Mouse (Mus musculus) midbrain, embryonic 10.5 days (tissue): ENCODE data around the gene Vmn2r65. TPM values are rescaled to one million over a fixed set of nuclear protein-coding genes. Genes with fewer than 3 reads are reported as not detected.

Experiments used
- DNase-seq: peaks from one replicate; pipeline ENCODE4 v3.0.0-alpha.2; 2017; ENCODE audit warnings: low spot score
- H3K27ac ChIP-seq: fragments of 300-500 bp; sonication (generic); replicated peaks from 2 replicates; pipeline ENCODE4 v1.5.1; 2016; ENCODE audit warnings: mild to moderate bottlenecking
- H3K27me3 ChIP-seq: fragments of 300-500 bp; sonication (generic); 2 replicates; pipeline ENCODE4 v1.6.1; 2016; ENCODE audit warnings: low read depth, mild to moderate bottlenecking; ENCODE audit not compliant: poor library complexity, severe bottlenecking
- H3K36me3 ChIP-seq: fragments of 300-500 bp; sonication (generic); 2 replicates; pipeline ENCODE4 v1.6.1; 2016; ENCODE audit warnings: mild to moderate bottlenecking, moderate library complexity
- H3K4me1 ChIP-seq: fragments of 300-500 bp; sonication (generic); 2 replicates; pipeline ENCODE4 v1.6.1; 2016
- H3K4me3 ChIP-seq: fragments of 300-500 bp; sonication (generic); 2 replicates; pipeline ENCODE4 v1.5.1; 2016; ENCODE audit warnings: mild to moderate bottlenecking, moderate library complexity
- H3K9me3 ChIP-seq: fragments of 300-500 bp; sonication (generic); replicated peaks from 2 replicates; pipeline ENCODE4 v1.6.1; 2016; ENCODE audit warnings: mild to moderate bottlenecking
- WGBS: fragments of 180-500 bp; shearing (Covaris S2); methylation state at CpG from one replicate; pipeline ENCODE4 v1.1.7; 2016; 5-methylcytosine and 5-hydroxymethylcytosine counted together
- polyA plus RNA-seq: library from polyadenylated mRNA; unstranded; fragments of >200 nt; fragmentation: Nextera tagmentation; extraction: Ambion mirVana; gene quantifications from 2 replicates; pipeline ENCODE4 v1.2.1, GENCODE M21; 2016

Gene Vmn2r65
- polyA plus RNA-seq: not detected in 2 replicates

GRCm38 (mm10) chr7:84964015-84964414 is at the start of gene Vmn2r65:
Gene Vmn2r65 (minus strand): TSS chr7:84964115.
- no peak within 1 kb of the TSS for H3K27ac ChIP-seq
- H3K27me3 ChIP-seq: no peaks in the 10 kb centered on the region
- no peak for DNase-seq
- H3K9me3 ChIP-seq: peaks cover 8% of the 10 kb centered on the region; the same call in 1 of the 2 replicates
- 68% methylated on average over 1 of the region's 1 CpGs for WGBS
- no peak within 1 kb of the TSS for H3K4me3 ChIP-seq
- no peaks in the 10 kb centered on the region for H3K36me3 ChIP-seq
- no peaks in the 10 kb centered on the region for H3K4me1 ChIP-seq

DNA sequence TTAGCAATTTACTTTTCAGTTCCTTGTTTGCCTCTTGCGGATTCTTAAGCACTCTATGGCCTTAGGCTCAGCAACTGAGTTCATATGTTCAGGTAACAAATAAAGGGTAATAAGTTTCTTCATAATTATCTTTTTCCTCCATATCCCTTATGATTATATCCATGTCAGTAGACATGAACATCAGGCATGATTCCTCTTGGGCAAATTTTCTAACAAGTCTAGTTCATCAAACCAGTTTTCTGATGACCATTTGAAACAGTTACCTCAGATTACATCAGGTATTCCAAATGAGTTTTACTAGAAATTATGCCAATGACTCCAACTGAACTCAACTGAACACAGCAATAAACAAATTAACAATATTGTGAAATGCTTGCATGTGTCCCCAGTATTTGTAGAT is 48.3 kb upstream of the Vmn2r65 start, which contains the start of gene Vmn2r66:
Gene Vmn2r66, minus strand, starts transcription at position 101 of the 400 bp plus-strand sequence.
- no peaks in the 10 kb centered on the region for H3K36me3 ChIP-seq
- DNase-seq: no peak
- no peak within 1 kb of the TSS for H3K27ac ChIP-seq
- no peaks in the 10 kb centered on the region for H3K4me1 ChIP-seq
- H3K27me3 ChIP-seq: no peaks in the 10 kb centered on the region
- no peak within 1 kb of the TSS for H3K4me3 ChIP-seq
- H3K9me3 ChIP-seq: peaks cover 4% of the 10 kb centered on the region; the same call in 1 of the 2 replicates
- WGBS: 90% methylated on average over 1 of the region's 1 CpGs

DNA sequence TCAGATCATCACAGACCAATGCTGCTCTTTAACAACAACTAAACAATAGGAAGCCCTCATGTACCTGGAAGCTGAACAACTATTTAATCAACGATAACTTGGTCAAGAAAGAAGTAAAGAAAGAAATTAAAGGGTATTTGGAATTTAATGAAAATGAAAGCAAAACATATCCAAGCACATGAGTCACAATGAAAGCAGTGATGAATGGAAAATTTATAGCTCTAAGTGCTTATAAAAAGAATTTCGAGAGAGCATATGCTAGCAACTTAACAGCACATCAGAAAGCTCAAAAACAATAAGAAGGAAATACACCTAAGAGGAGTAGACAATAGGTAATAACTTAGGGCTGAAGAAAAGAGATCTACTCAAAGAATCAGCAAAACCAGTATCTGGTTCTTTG is 32.8 kb upstream of the Vmn2r65 start:
- no peak for DNase-seq
- Histone ChIP-seq H3K4me1 (no peaks in the 10 kb centered on the region), H3K4me3 (no peak overlapping the region), H3K36me3 (no peaks in the 10 kb centered on the region), H3K27me3 (no peaks in the 10 kb centered on the region), H3K27ac (no peak overlapping the region), H3K9me3 (peaks cover 10% of the 10 kb centered on the region; the same call in 1 of the 2 replicates)
- WGBS: 78% methylated on average over 2 of the region's 2 CpGs

Other genes with a start within 250 kb of the Vmn2r65 start
- not detected in 2 replicates for gene Olfr291, start 110.6 kb downstream of the Vmn2r65 start, polyA plus RNA-seq
- gene Vmn2r66, start 48.2 kb upstream of the Vmn2r65 start, polyA plus RNA-seq: not detected in 2 replicates
- gene Vmn2r67, start 191.9 kb upstream of the Vmn2r65 start, polyA plus RNA-seq: not detected in 2 replicates